22 mouse cellular contexts compared by ENCODE assay signal in the genomic region with DNA sequence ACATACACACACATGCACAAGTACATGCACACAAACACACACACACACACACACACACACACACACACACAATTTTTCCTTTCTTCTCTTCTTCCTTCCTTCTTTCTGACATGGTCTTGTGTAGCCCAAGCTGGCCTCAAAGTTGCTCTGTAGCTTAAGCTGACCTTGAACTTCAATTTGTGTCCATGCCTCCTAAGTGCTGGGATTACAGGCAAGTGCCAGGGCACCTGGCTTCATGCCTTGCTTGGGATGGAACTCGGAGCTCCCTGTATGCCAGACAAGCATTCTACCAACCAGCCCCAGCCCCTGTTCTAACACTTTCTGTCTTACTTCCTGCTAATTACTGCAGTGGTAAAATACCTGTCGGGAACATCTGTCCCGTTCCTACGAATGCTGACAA. TPM values are rescaled to one million over a fixed set of nuclear protein-coding genes. Genes with fewer than 3 reads are reported as not detected.
"Had no signal": no experiment of that assay in that cellular context is flagged by ENCODE, and none has a peak within 500 bp of the region (broad histone marks: within the 10 kb centered on the region; RNA-seq: fewer than 3 reads in every experiment).

No protein-coding gene starts in this region.

- H3K9ac ChIP-seq: limb, embryonic 12.5 days; limb, embryonic 15.5 days; liver, embryonic 13.5 days; midbrain, embryonic 12.5 days had no signal

- H3K4me1 ChIP-seq: liver, embryonic 13.5 days; midbrain, embryonic 12.5 days had no signal

- ATAC-seq: midbrain, embryonic 16.5 days had no signal

- H3K36me3 ChIP-seq: limb, embryonic 12.5 days; limb, embryonic 15.5 days; liver, embryonic 13.5 days; midbrain, embryonic 12.5 days had no signal

- H3K9me3 ChIP-seq: limb, embryonic 12.5 days; limb, embryonic 15.5 days; liver, embryonic 13.5 days; midbrain, embryonic 12.5 days had no signal

- H3K4me3 ChIP-seq: layer of hippocampus, adult 2 months; limb, embryonic 12.5 days; limb, embryonic 15.5 days; liver, embryonic 13.5 days; midbrain, embryonic 12.5 days; myocyte had no signal

- H3K27me3 ChIP-seq: limb, embryonic 12.5 days; limb, embryonic 15.5 days had no signal

- H3K4me2 ChIP-seq: limb, embryonic 12.5 days; limb, embryonic 15.5 days; liver, embryonic 13.5 days; midbrain, embryonic 12.5 days had no signal

- H3K27ac ChIP-seq: kidney, postnatal 0 days; layer of hippocampus, adult 2 months; limb, embryonic 12.5 days; limb, embryonic 15.5 days; liver, embryonic 13.5 days; midbrain, embryonic 12.5 days; stomach, postnatal 0 days had no signal

- DNase-seq: layer of hippocampus, adult 9-11 months; liver, embryonic 13.5 days; lung, adult 2 months; lung, postnatal 14 days; lung, postnatal 4 days; right cerebral cortex, adult 18-20 months; right cerebral cortex, postnatal 14 days; right cerebral cortex, postnatal 4 days; thymus, adult 2 months; thymus, postnatal 14 days; thymus, postnatal 4 days had no signal

RNA-seq across cellular contexts. Expression of a gene that starts 8.3 kb away (rescaled TPM):
- total RNA-seq: megakaryocyte progenitor cell, adult 5-6 weeks; megakaryocyte-erythroid progenitor cell, adult 5-6 weeks; monocyte, adult 5-6 weeks had no signal
